Mouse (Mus musculus) midbrain, postnatal 0 days (tissue): ENCODE measurements around the gene Ankrd40. TPM values are rescaled to one million over a fixed set of nuclear protein-coding genes. Genes with fewer than 3 reads are reported as not detected.
A peak's percentile ranks its signal among the peaks of the same experiment; 100 is the strongest.

ENCODE experiments used
- ATAC-seq: fragments of 200-750 bp; cut with Nextera tagmentation; 2 replicates; pipeline ENCODE4 v1.8.0; 2017; ENCODE audit warnings: moderate number of reproducible peaks, mild to moderate bottlenecking, moderate TSS enrichment, moderate library complexity; ENCODE audit not compliant: low FRiP score
- DNase-seq: peaks from one replicate; pipeline ENCODE4 v3.0.0-alpha.2; 2015; ENCODE audit warnings: low spot score
- H3K27ac ChIP-seq: fragments of 300-500 bp; sonication (generic); 2 replicates; pipeline ENCODE4 v1.5.1; 2014; ENCODE audit warnings: low read depth, mild to moderate bottlenecking, low read length, mixed read lengths
- H3K27me3 ChIP-seq: fragments of 300-500 bp; sonication (generic); 2 replicates; pipeline ENCODE4 v1.6.1; 2014; ENCODE audit warnings: low read length, control low read depth, mixed read lengths; ENCODE audit not compliant: insufficient read depth
- H3K36me3 ChIP-seq: fragments of 300-500 bp; sonication (generic); 2 replicates; pipeline ENCODE4 v1.6.1; 2014; ENCODE audit warnings: low read length, control low read depth, mixed read lengths; ENCODE audit not compliant: insufficient read depth
- H3K4me1 ChIP-seq: fragments of 300-500 bp; sonication (generic); 2 replicates; pipeline ENCODE4 v1.6.1; 2014; ENCODE audit warnings: mild to moderate bottlenecking, control low read depth, antibody characterized with exemption, low read length, mixed read lengths; ENCODE audit not compliant: insufficient read depth
- H3K4me2 ChIP-seq: fragments of 300-500 bp; sonication (generic); 2 replicates; pipeline ENCODE4 v1.6.1; 2014; ENCODE audit warnings: low read depth, mild to moderate bottlenecking, low read length, mixed read lengths; ENCODE audit not compliant: poor library complexity, severe bottlenecking
- H3K4me3 ChIP-seq: fragments of 300-500 bp; sonication (generic); 2 replicates; pipeline ENCODE4 v1.5.1; 2014; ENCODE audit warnings: low read depth, mild to moderate bottlenecking, low read length, moderate library complexity
- H3K9ac ChIP-seq: fragments of 300-500 bp; sonication (generic); replicated peaks from 2 replicates; pipeline ENCODE4 v1.6.1; 2014; ENCODE audit warnings: mild to moderate bottlenecking, low read length, moderate library complexity, mixed read lengths; ENCODE audit not compliant: poor library complexity, severe bottlenecking
- H3K9me3 ChIP-seq: fragments of 300-500 bp; sonication (generic); 2 replicates; pipeline ENCODE4 v1.6.1; 2016; ENCODE audit warnings: low read length, control low read depth
- CTCF ChIP-seq: IDR thresholded peaks from 2 replicates; pipeline ENCODE4 v1.5.1; 2016; ENCODE audit warnings: antibody characterized with exemption, mild to moderate bottlenecking
- WGBS: fragments of 180-500 bp; shearing (Covaris S2); extraction: QIAGEN DNeasy Blood & Tissue Kit; methylation state at CpG from one replicate; pipeline ENCODE4 v1.1.7; 2014; 5-methylcytosine and 5-hydroxymethylcytosine counted together
- polyA plus RNA-seq: library from polyadenylated mRNA; unstranded; fragments of >200 nt; fragmentation: Nextera tagmentation; extraction: Ambion mirVana; gene quantifications from 2 replicates; pipeline ENCODE4 v1.2.1, GENCODE M21; 2015
- total RNA-seq: library from RNA; depleted of rRNA; stranded (reverse); fragments of >200 nt; gene quantifications from 2 replicates; pipeline ENCODE4 v1.2.3, GENCODE M21; 2014

Gene Ankrd40
- total and polyA plus RNA-seq, 2 experiments from 2014 or later, result 12.8 to 49.5 TPM

DNA sequence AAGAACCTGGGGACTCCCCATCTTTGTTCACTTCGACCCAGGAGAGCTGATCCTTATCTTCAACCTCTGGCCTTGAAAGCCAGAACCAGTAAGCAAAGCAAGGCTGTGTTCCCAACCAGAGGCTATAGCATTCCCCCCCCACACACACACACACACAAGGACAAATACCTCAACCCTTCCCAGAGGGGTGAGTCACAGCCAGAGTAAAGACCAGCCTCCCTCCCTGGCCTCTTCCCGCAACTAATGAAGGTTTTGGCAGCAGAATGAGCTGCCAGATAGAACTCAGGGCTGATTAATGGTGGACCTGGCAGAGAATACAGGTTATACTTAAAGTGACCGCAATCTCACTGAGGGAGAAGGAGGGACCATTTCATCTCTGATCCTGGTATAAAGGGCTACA lies 18.8 kb downstream of the Ankrd40 start:
- no peaks in the 10 kb centered on the region for H3K4me1 ChIP-seq
- H3K4me2 ChIP-seq, result no peak overlapping the region
- no peak overlapping the region for H3K9ac ChIP-seq
- no peaks in the 10 kb centered on the region for H3K9me3 ChIP-seq
- ATAC-seq (no peak), DNase-seq (no peak)
- H3K27me3 ChIP-seq, result no peaks in the 10 kb centered on the region
- H3K36me3 ChIP-seq, result no peaks in the 10 kb centered on the region
- no peak for TF ChIP-seq CTCF
- H3K4me3 ChIP-seq, result no peak overlapping the region
- no peak overlapping the region for H3K27ac ChIP-seq
- 69% methylated on average over 3 of the region's 3 CpGs for WGBS

DNA sequence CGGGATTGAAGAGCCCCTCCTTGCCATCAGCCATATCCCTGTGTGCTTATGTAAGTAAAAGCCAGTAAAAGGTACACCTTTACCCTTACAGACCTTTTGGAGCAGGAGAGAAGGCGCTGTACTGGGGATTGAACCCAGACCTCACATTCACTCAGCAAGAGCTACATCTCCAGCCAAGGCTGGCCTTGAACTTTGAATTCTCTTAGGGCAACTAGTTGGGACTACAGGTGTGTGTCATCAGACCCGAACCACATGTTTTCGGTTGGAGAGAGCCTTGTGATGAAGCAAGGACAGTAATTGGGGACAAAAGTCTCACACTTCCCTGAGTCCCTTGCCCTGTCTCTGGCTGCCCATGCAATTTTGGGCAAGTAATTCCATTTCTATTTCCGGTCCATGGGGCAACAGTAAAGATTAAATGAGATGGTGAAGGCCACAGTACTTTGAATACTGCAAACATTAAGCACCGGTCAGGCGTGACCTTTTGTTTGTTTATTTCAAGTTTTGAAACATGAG lies 19.3 kb downstream of the Ankrd40 start:
- Histone ChIP-seq H3K4me3 (no peak overlapping the region), H3K27ac (no peak overlapping the region), H3K27me3 (no peaks in the 10 kb centered on the region), H3K36me3 (no peaks in the 10 kb centered on the region), H3K9ac (no peak overlapping the region), H3K4me2 (no peak overlapping the region), H3K9me3 (no peaks in the 10 kb centered on the region), H3K4me1 (no peaks in the 10 kb centered on the region)
- ATAC-seq, result no peak
- no peak for DNase-seq
- WGBS, result 88% methylated on average over 7 of the region's 7 CpGs
- no peak for TF ChIP-seq CTCF

- WGBS, result 82% methylated on average over 2 of the region's 2 CpGs
These were observed 22.0 kb downstream of the Ankrd40 start for GRCm38 (mm10) chr11:94349839-94350238.

DNA sequence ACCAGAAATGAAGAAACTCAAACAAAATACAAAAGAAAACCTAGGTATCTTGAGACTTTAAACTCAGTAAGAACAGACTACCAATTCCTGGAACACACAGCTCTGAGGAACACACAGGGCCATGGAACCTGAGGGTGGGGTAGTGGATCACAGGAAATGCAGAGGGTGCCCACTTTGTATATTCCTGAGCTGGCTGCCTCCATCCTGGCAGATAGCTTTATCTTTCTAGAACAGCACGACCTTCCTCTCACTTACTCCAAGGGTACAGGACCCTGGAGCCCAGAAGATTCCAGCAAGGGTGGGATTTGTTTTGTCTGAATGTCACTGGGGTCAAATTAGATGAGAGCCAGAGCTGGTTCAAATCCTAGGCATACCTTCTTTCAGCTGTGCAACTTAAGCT lies 22.5 kb downstream of the Ankrd40 start:
- Histone ChIP-seq H3K27ac (no peak overlapping the region), H3K4me1 (no peaks in the 10 kb centered on the region), H3K4me3 (no peak overlapping the region), H3K36me3 (no peaks in the 10 kb centered on the region), H3K9me3 (no peaks in the 10 kb centered on the region), H3K4me2 (no peak overlapping the region), H3K27me3 (no peaks in the 10 kb centered on the region), H3K9ac (no peak overlapping the region)
- WGBS, result 63% methylated on average over 1 of the region's 1 CpGs
- DNase-seq (no peak), ATAC-seq (no peak)
- TF ChIP-seq CTCF, result no peak

More at GRCm38 (mm10) chr11:94349839-94350238, 22.0 kb downstream of the Ankrd40 start:
- Histone ChIP-seq H3K4me3 (no peak overlapping the region), H3K9me3 (no peaks in the 10 kb centered on the region), H3K27ac (no peak overlapping the region), H3K4me1 (no peaks in the 10 kb centered on the region), H3K36me3 (no peaks in the 10 kb centered on the region), H3K9ac (no peak overlapping the region), H3K4me2 (no peak overlapping the region), H3K27me3 (no peaks in the 10 kb centered on the region)
- peak; percentile 42 for TF ChIP-seq CTCF
- DNase-seq (no peak), ATAC-seq (no peak)

DNA sequence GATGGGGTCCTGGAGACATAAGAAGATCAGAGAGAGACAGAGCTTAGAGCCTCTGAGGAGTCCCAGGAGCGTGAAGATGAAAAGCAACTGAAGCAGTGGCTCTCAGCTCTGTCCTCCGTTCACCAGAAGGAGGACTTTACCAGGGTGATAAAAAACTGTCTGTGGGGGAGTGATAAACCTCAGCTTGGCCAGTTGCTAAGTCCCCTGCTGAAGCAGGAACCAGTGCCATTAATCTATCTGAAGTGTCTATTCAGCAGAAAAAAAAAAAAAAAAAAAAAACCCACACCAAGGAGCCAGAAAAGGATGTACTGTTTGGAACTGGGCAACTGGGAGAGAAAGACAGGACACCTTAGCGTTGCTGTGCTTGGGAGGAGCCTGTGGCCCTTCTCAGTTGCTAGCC lies 23.3 kb downstream of the Ankrd40 start:
- Histone ChIP-seq H3K9me3 (no peaks in the 10 kb centered on the region), H3K4me2 (no peak overlapping the region), H3K4me1 (no peaks in the 10 kb centered on the region), H3K4me3 (no peak overlapping the region), H3K9ac (no peak overlapping the region), H3K27ac (no peak overlapping the region), H3K27me3 (no peaks in the 10 kb centered on the region), H3K36me3 (no peaks in the 10 kb centered on the region)
- no peak for TF ChIP-seq CTCF
- WGBS, result 27% methylated on average over 3 of the region's 3 CpGs
- ATAC-seq (no peak), DNase-seq (no peak)

DNA sequence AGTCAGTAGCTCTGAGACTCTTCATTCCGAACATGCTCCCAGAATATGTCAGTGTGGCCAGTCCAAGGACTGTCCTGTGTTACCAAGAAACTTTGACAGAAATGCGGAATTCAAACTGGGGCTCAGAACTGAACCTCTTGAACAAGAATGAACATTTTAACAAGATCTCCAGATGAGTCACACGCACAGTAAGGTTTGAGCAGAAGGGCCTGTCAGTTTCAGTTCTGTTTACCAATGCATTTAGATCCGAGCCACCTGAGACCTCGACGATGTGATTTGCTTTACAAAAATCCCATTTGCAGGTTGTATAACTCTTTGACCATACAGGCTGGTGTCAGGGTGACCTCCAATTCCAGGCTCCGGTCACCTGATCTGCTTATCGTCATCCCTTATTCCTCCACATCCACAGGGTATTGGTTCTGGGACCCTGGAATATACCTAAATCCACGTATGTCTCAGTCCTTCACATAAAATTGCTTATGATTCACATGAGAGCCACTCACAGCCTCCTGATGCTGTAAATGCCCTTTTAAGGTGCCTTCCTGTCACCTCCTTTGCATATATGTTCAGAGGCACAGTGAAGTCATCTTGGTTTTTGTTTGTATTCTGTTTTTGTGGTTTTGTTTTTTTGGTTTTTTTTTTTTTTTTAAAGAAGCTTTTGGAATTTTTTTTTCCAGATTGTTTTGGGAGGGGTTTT lies 27.9 kb downstream of the Ankrd40 start:
- Histone ChIP-seq H3K9ac (no peak overlapping the region), H3K4me3 (no peak overlapping the region), H3K36me3 (no peaks in the 10 kb centered on the region), H3K9me3 (no peaks in the 10 kb centered on the region), H3K27me3 (no peaks in the 10 kb centered on the region), H3K27ac (no peak overlapping the region), H3K4me1 (no peaks in the 10 kb centered on the region), H3K4me2 (no peak overlapping the region)
- no peak for DNase-seq
- no peak for TF ChIP-seq CTCF
- 76% methylated on average over 9 of the region's 9 CpGs for WGBS
- ATAC-seq, result no peak
